Mouse (Mus musculus) cerebellum, adult (tissue): ENCODE results near the gene Mgst2.

ENCODE experiments used
- ATAC-seq: cut with Nextera tagmentation; 2 replicates; pipeline ENCODE4 v1.9.2; 2017; ENCODE audit warnings: mild to moderate bottlenecking, moderate library complexity, mixed read lengths; ENCODE audit not compliant: insufficient number of reproducible peaks, low FRiP score, low TSS enrichment

Mgst2 gene

GRCm38 (mm10) chr3:51730662-51731061, 70.5 kb downstream of the Mgst2 start:
- ATAC-seq = no peak

GRCm38 (mm10) chr3:51731949-51732636, 71.9 kb downstream of the Mgst2 start:
- no peak for ATAC-seq
